8 mouse cellular contexts compared by ENCODE assay signal in genomic region chr4:155491529-155492130, GRCm38 (mm10). TPM values are rescaled to one million over a fixed set of nuclear protein-coding genes. Genes with fewer than 3 reads are reported as not detected.
DNase-seq lines count a peak whose midpoint lies in the region; ATAC-seq lines count a peak whose summit lies in the region.

No protein-coding gene starts in this region.

- ATAC-seq in megakaryocyte, adult 5-6 weeks (ENCODE audit: poor library complexity, severe bottlenecking) = no peak
- ATAC-seq in hindbrain, embryonic 15.5 days (ENCODE audit: low FRiP score, low read depth) = peak; percentile 60
- peak; percentile 75 for ATAC-seq in midbrain, embryonic 11.5 days (ENCODE audit: low FRiP score)

- peak; percentile 65 for DNase-seq in embryo, embryonic 11 days
- peak; percentile 96 for DNase-seq in midbrain, embryonic 11.5 days (ENCODE audit: low spot score, missing footprints)
- no peak for DNase-seq in frontal cortex, postnatal 14 days (ENCODE audit: low spot score in 2 of 2)
- DNase-seq in right cerebral cortex, postnatal 36 days (ENCODE audit: low spot score in 2 of 2) = no peak
- no peak for DNase-seq in spleen, postnatal 36 days (ENCODE audit: low spot score in 2 of 2)

- no peaks in the 10 kb centered on the region for H3K27me3 ChIP-seq in megakaryocyte, embryonic 14.5 days (replicated peaks)
- H3K27me3 ChIP-seq in hindbrain, embryonic 15.5 days = no peaks in the 10 kb centered on the region
- H3K27me3 ChIP-seq in midbrain, embryonic 11.5 days (ENCODE audit: control insufficient read depth, insufficient read depth, low read length) = no peaks in the 10 kb centered on the region; the same call in 1 of the 2 replicates

- peaks cover 76% of the 10 kb centered on the region for H3K4me1 ChIP-seq in megakaryocyte, embryonic 14.5 days
- H3K4me1 ChIP-seq in hindbrain, embryonic 15.5 days (replicated peaks) = peaks cover 55% of the 10 kb centered on the region
- peaks cover 19% of the 10 kb centered on the region for H3K4me1 ChIP-seq in midbrain, embryonic 11.5 days (ENCODE audit: control insufficient read depth, insufficient read depth, low read length)

- peak overlapping the region; percentile 99 for H3K4me3 ChIP-seq in megakaryocyte, embryonic 14.5 days (replicated peaks)
- peak overlapping the region; percentile 100 for H3K4me3 ChIP-seq in hindbrain, embryonic 15.5 days
- H3K4me3 ChIP-seq in midbrain, embryonic 11.5 days (ENCODE audit: low read depth, low read length) = peak overlapping the region; percentile 99

- peaks cover 9% of the 10 kb centered on the region for H3K36me3 ChIP-seq in megakaryocyte, embryonic 14.5 days (replicated peaks; ENCODE audit: low read length)
- no peaks in the 10 kb centered on the region for H3K36me3 ChIP-seq in hindbrain, embryonic 15.5 days
- H3K36me3 ChIP-seq in midbrain, embryonic 11.5 days (ENCODE audit: control insufficient read depth, insufficient read depth, low read length) = no peaks in the 10 kb centered on the region

- peak overlapping the region; percentile 85 for H3K4me2 ChIP-seq in hindbrain, embryonic 15.5 days
- H3K4me2 ChIP-seq in midbrain, embryonic 11.5 days = peak overlapping the region; percentile 74

- peak overlapping the region; percentile 100 for H3K9ac ChIP-seq in hindbrain, embryonic 15.5 days
- peak overlapping the region; percentile 100 for H3K9ac ChIP-seq in midbrain, embryonic 11.5 days (ENCODE audit: low read length)

- no peaks in the 10 kb centered on the region for H3K9me3 ChIP-seq in megakaryocyte, embryonic 14.5 days
- no peaks in the 10 kb centered on the region for H3K9me3 ChIP-seq in hindbrain, embryonic 15.5 days
- no peaks in the 10 kb centered on the region for H3K9me3 ChIP-seq in midbrain, embryonic 11.5 days (ENCODE audit: control insufficient read depth, low read length)

- 0% methylated on average over 25 of the region's 54 CpGs for WGBS in hindbrain, embryonic 15.5 days
- WGBS in midbrain, embryonic 11.5 days = under 1% methylated on average over 36 of the region's 54 CpGs

- H3K27ac ChIP-seq in hindbrain, embryonic 15.5 days (replicated peaks) = peak overlapping the region; percentile 97
- H3K27ac ChIP-seq in midbrain, embryonic 11.5 days (ENCODE audit: low read depth, low read length) = peak overlapping the region; percentile 84

RNA-seq across cellular contexts. Expression of gene Gnb1, which starts 0.5 kb away (rescaled TPM):
- 28.3 and 39.1 TPM in 2 replicates for polyA plus RNA-seq in megakaryocyte, embryonic 14.5 days (2012; ENCODE audit: insufficient read depth, low replicate concordance)
- total RNA-seq in megakaryocyte, adult 5-6 weeks (2015) = 244 and 278 TPM in 2 replicates
- 158 and 180 TPM in 2 replicates for total RNA-seq in megakaryocyte, adult 5-6 weeks (2017)
- 1,056 and 1,102 TPM in 2 replicates for polyA plus RNA-seq in hindbrain, embryonic 15.5 days (2015; fragmentation: Nextera tagmentation; extraction: Ambion mirVana)
- polyA plus RNA-seq in midbrain, embryonic 11.5 days (2014; fragmentation: Nextera tagmentation; extraction: Ambion mirVana) = 771 and 811 TPM in 2 replicates

RNA-seq across cellular contexts. Expression of gene Tmem52, which starts 22.7 kb away (rescaled TPM):
- not detected in 2 replicates for polyA plus RNA-seq in megakaryocyte, embryonic 14.5 days (2012; ENCODE audit: insufficient read depth, low replicate concordance)
- total RNA-seq in megakaryocyte, adult 5-6 weeks (2015) = not detected in 2 replicates
- not detected in 2 replicates for total RNA-seq in megakaryocyte, adult 5-6 weeks (2017)
- polyA plus RNA-seq in hindbrain, embryonic 15.5 days (2015; fragmentation: Nextera tagmentation; extraction: Ambion mirVana) = 0.17 TPM in 1 of 2 replicates, not detected in the other
- not detected in 2 replicates for polyA plus RNA-seq in midbrain, embryonic 11.5 days (2014; fragmentation: Nextera tagmentation; extraction: Ambion mirVana)

Comparison
In these comparisons a context has a peak if more than half of its experiments do, and no peak if none do; other contexts are left out.
1. DNase-seq: peak in embryo, embryonic 11 days (single experiment) and midbrain, embryonic 11.5 days (single experiment); none in frontal cortex, postnatal 14 days (0 of 2), right cerebral cortex, postnatal 36 days (0 of 2) and spleen, postnatal 36 days (0 of 2).
2. RNA of gene Gnb1, which starts 0.5 kb away (polyA plus RNA-seq): 1,056 to 1,102 TPM in hindbrain, embryonic 15.5 days and 771 to 811 TPM in midbrain, embryonic 11.5 days; 28.3 to 39.1 TPM in megakaryocyte, embryonic 14.5 days; every median in the first group is over 10 times any median in the second.
3. Peak in every context shown above with its lines, with median percentiles within 50 percentile points of each other: H3K4me3 ChIP-seq.